Mouse (Mus musculus): ENCODE measurements around the gene Dntt. TPM values are rescaled to one million over a fixed set of nuclear protein-coding genes. Genes with fewer than 3 reads are reported as not detected.

Dntt gene
- not detected in 2 replicates for polyA plus RNA-seq (2012)

DNA sequence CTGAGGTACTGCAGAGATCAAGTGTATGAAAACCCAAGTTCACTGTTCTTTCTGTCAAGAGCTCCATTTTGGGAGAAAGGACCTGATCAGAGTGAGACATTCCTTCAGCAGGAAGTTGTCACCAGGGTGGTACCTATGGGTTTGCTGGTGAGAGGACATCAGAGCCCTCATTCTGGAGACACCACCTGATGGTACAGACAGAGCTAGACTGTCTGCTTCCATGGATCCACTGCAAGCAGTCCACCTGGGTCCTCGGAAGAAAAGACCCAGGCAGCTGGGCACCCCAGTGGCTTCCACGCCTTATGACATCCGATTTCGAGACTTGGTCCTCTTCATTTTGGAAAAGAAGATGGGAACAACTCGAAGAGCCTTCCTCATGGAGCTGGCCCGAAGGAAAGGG is at the start of gene Dntt:
TSS of gene Dntt (plus strand) at position 57 of the 400 bp plus-strand sequence.
- Histone ChIP-seq H3K4me3 (replicated peaks) (no peak within 1 kb of the TSS), H3K27me3 (ENCODE audit: control insufficient read depth) (peaks cover 13% of the 10 kb centered on the region), H3K4me1 (ENCODE audit: control insufficient read depth) (no peaks in the 10 kb centered on the region), H3K36me3 (ENCODE audit: control insufficient read depth) (no peaks in the 10 kb centered on the region), H3K9me3 (ENCODE audit: control insufficient read depth, low read length) (no peaks in the 10 kb centered on the region)
- TF ChIP-seq TAL1 (IDR thresholded peaks at IDR 0.05; ENCODE audit: low read length) (no peak), GATA1 (IDR thresholded peaks at IDR 0.05; ENCODE audit: low read length) (no peak)

DNA sequence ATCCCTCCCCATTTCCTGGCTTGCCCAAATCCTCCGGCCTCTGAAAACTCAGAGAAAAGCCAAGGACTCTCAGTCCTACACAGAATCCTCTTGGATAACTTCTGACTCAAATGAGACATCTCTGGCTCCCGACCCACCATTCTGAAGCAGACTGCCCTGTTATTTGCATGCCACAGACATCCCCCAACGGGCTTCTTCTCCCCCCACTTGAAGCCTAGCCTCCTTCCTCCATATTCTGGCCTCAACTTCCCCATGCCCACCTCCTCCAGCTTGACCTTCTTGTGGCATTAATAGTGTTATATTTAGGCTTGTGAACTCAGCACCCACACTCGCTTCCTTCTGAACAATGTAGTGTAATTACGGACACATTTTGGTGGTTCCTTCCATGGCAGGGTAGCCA is 48.4 kb upstream of the Dntt start:
- no peaks in the 10 kb centered on the region for H3K36me3 ChIP-seq (ENCODE audit: control insufficient read depth)
- TF ChIP-seq GATA1 (IDR thresholded peaks at IDR 0.05; ENCODE audit: low read length) (no peak), TAL1 (IDR thresholded peaks at IDR 0.05; ENCODE audit: low read length) (no peak)
- H3K4me3 ChIP-seq (replicated peaks): no peak overlapping the region
- H3K9me3 ChIP-seq (ENCODE audit: control insufficient read depth, low read length): no peaks in the 10 kb centered on the region
- peaks cover 25% of the 10 kb centered on the region for H3K4me1 ChIP-seq (ENCODE audit: control insufficient read depth)
- no peaks in the 10 kb centered on the region for H3K27me3 ChIP-seq (ENCODE audit: control insufficient read depth)

DNA sequence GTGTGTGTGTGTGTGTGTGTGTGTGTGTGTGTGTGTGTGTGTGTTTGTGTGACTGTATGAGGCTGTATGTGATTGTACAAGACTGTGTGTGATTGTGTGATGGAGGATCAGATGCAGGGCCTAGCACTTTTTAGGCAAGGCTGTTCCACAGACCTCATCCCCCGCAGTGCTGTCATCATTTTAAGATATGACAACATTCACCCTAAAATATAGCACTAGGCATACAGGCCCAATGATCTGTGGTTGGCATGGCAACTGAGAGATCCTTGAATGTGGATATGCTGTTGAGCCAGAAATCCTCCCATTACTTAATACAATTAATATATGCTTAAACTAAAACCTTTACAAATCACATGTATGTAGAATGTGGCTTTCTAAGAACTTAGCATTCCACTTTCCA is 44.5 kb upstream of the Dntt start:
- Histone ChIP-seq H3K36me3 (ENCODE audit: control insufficient read depth) (no peaks in the 10 kb centered on the region), H3K27me3 (ENCODE audit: control insufficient read depth) (no peaks in the 10 kb centered on the region), H3K9me3 (ENCODE audit: control insufficient read depth, low read length) (no peaks in the 10 kb centered on the region), H3K4me3 (replicated peaks) (no peak overlapping the region), H3K4me1 (ENCODE audit: control insufficient read depth) (peaks cover under 1% of the 10 kb centered on the region; the same call in 1 of the 2 replicates)
- no peak for TF ChIP-seq GATA1 (IDR thresholded peaks at IDR 0.05; ENCODE audit: low read length)
- TF ChIP-seq TAL1 (IDR thresholded peaks at IDR 0.05; ENCODE audit: low read length): no peak

DNA sequence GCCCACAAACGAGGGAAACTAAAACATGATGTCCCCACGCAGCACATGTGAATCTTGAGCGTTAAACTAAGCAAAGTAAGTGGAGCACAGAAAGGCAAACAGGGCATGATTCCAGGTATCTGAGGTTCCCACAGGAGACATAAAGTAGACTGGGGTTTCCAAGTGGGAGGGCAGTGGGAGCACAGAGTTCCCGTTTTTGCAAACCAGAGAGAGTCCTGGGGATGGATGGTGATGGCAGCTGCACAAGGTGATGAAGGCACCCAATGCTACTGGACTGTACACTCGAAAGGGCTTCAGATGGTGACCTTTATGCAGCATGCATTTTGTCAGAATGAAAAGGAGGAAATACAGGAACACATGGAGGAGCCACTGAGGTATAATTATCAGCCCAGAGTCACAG is 40.2 kb upstream of the Dntt start:
- Histone ChIP-seq H3K27me3 (ENCODE audit: control insufficient read depth) (peaks cover 5% of the 10 kb centered on the region), H3K4me3 (replicated peaks) (no peak overlapping the region), H3K36me3 (ENCODE audit: control insufficient read depth) (no peaks in the 10 kb centered on the region), H3K4me1 (ENCODE audit: control insufficient read depth) (peaks cover 4% of the 10 kb centered on the region), H3K9me3 (ENCODE audit: control insufficient read depth, low read length) (no peaks in the 10 kb centered on the region)
- no peak for TF ChIP-seq GATA1 (IDR thresholded peaks at IDR 0.05; ENCODE audit: low read length)
- no peak for TF ChIP-seq TAL1 (IDR thresholded peaks at IDR 0.05; ENCODE audit: low read length)

DNA sequence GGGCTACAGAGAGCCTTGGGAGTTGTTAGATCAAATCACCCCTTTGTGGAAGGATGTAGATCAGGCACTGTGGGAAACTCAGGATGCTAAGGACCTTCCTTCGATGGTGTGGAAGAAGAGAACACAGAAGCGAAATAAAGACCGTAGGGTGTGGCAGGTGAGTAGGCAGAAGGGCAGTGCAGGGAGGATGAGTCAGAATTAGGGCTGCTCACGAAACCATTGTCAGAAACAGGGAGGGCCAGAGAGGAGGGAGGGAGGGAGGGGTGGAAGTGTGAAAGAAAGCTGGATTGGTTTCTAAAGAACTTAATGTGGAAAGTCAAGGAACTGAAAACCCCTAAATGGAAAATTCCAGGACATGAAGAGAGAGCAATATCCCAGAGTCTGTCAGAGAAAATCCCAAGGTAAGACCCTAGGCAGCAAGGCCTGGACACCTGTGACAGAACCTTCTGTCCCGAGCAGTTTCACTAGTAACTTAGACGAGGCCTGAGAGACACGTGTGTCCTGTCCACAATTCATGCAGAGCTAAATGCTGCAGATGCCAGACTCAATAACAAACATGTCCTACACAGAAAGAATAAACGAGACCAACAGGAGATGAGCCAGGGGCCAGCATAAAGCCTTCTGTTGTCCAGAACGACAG is 39.0 kb upstream of the Dntt start:
- no peak for TF ChIP-seq TAL1 (IDR thresholded peaks at IDR 0.05; ENCODE audit: low read length)
- TF ChIP-seq GATA1 (IDR thresholded peaks at IDR 0.05; ENCODE audit: low read length): no peak
- Histone ChIP-seq H3K27me3 (ENCODE audit: control insufficient read depth) (peaks cover 15% of the 10 kb centered on the region), H3K4me3 (replicated peaks) (no peak overlapping the region), H3K36me3 (ENCODE audit: control insufficient read depth) (no peaks in the 10 kb centered on the region), H3K9me3 (ENCODE audit: control insufficient read depth, low read length) (no peaks in the 10 kb centered on the region), H3K4me1 (ENCODE audit: control insufficient read depth) (peaks cover 7% of the 10 kb centered on the region)

DNA sequence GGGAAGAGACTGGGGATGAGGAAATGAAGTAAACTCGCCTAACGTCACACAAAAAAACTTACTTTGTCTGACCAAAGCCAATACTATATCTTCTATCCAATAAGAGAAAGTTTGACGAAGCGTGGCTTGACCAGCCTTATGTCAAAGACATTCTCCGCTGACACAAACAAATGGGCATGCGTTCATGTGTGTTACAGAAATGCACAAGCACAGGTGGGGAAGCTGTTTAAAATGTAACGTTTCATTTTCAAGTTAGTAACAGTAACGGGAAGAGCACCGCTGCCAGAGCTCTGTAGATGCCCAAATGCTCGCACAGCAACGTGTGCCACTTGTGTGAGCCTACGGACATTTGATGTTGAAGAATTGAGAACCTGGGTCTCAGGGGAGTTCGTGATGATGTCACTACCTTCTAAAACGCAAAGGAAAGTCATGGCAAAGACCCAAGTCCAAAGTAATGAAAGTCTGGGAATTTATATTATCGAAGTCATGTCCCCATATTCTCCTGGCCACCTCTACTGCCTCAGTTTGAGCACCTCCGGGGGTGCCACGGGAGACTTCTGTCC is 38.2 kb upstream of the Dntt start:
- TF ChIP-seq TAL1 (IDR thresholded peaks at IDR 0.05; ENCODE audit: low read length) (no peak), GATA1 (IDR thresholded peaks at IDR 0.05; ENCODE audit: low read length) (no peak)
- no peaks in the 10 kb centered on the region for H3K36me3 ChIP-seq (ENCODE audit: control insufficient read depth)
- no peak overlapping the region for H3K4me3 ChIP-seq (replicated peaks)

DNA sequence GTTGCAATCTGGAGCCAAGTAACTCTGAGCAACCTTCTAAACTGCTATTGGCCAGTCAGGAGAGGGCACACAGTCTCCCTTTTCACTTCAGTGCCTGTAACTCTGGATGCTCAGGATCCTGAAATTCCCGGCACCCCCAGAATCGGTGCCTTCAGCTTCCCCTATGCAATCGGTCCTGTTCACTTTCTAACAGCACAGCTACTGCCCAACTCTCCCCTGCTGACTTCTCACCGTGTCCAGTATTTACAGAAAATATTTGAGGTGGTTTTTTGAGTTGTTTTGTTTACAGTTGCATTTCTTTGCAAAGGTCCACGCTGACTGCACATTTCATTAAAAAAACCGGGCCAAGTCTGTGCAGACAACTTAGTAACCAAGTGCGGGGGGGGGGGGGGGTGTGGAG is 37.4 kb upstream of the Dntt start:
- no peak for TF ChIP-seq GATA1 (IDR thresholded peaks at IDR 0.05; ENCODE audit: low read length)
- peaks cover 25% of the 10 kb centered on the region for H3K27me3 ChIP-seq (ENCODE audit: control insufficient read depth)
- no peaks in the 10 kb centered on the region for H3K36me3 ChIP-seq (ENCODE audit: control insufficient read depth)
- peaks cover 9% of the 10 kb centered on the region for H3K4me1 ChIP-seq (ENCODE audit: control insufficient read depth)
- H3K4me3 ChIP-seq (replicated peaks): no peak overlapping the region
- no peaks in the 10 kb centered on the region for H3K9me3 ChIP-seq (ENCODE audit: control insufficient read depth, low read length)

More for the DNA sequence above, 38.2 kb upstream of the Dntt start:
- peaks cover 21% of the 10 kb centered on the region for H3K27me3 ChIP-seq (ENCODE audit: control insufficient read depth)
- peaks cover 9% of the 10 kb centered on the region for H3K4me1 ChIP-seq (ENCODE audit: control insufficient read depth)
- no peaks in the 10 kb centered on the region for H3K9me3 ChIP-seq (ENCODE audit: control insufficient read depth, low read length)

DNA sequence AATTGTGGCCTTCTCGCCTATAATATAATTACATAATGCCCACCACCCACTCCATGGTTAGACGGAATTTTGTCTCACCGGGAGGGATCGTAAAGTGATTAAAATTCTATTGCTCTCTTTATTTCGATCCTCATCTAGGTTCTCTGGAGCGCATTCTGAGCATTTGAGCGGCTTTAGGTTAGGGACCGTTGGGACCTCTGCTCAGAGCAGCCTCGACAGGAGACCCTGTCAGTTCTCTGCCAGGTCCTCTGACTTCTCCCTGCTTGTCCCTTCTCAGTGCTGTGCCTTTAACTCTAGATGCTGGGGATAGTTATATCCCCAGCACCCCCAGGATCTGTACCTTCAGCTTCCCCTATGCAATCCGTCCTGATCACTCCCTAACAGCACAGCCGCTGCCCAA is 37.0 kb upstream of the Dntt start:
- Histone ChIP-seq H3K9me3 (ENCODE audit: control insufficient read depth, low read length) (no peaks in the 10 kb centered on the region), H3K4me1 (ENCODE audit: control insufficient read depth) (peaks cover 9% of the 10 kb centered on the region), H3K4me3 (replicated peaks) (no peak overlapping the region), H3K36me3 (ENCODE audit: control insufficient read depth) (no peaks in the 10 kb centered on the region), H3K27me3 (ENCODE audit: control insufficient read depth) (peaks cover 25% of the 10 kb centered on the region)
- TF ChIP-seq GATA1 (IDR thresholded peaks at IDR 0.05; ENCODE audit: low read length): no peak
- TF ChIP-seq TAL1 (IDR thresholded peaks at IDR 0.05; ENCODE audit: low read length): no peak

DNA sequence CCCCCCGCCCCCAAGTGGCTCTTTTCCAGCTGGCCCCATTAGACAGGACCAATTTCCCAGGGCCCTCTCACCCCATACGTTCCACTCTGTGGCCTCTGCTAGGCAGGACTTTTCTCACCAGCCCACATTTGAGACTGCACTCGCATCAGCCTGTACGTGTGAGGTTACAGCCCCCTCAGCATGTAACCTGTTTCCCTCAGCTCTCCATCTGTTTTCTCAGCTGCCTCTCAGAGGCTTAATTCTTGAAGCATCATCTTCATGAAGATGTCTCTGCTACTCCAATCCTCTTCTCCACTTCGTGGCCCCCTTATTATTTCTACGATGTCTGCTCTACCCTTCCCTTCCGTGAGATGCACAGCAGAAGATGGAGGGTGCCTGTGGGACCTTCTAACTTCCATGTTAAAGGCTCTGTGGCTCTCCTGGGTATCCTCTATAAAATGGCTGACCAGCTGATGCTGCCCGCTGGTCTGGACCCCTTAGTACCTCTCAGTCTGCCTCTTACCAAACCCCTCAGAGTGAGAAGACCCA is 36.5 kb upstream of the Dntt start:
- no peak overlapping the region for H3K4me3 ChIP-seq (replicated peaks)
- no peaks in the 10 kb centered on the region for H3K36me3 ChIP-seq (ENCODE audit: control insufficient read depth)
- H3K4me1 ChIP-seq (ENCODE audit: control insufficient read depth): peaks cover 11% of the 10 kb centered on the region
- no peaks in the 10 kb centered on the region for H3K9me3 ChIP-seq (ENCODE audit: control insufficient read depth, low read length)
- peaks cover 25% of the 10 kb centered on the region for H3K27me3 ChIP-seq (ENCODE audit: control insufficient read depth)
- no peak for TF ChIP-seq GATA1 (IDR thresholded peaks at IDR 0.05; ENCODE audit: low read length)
- no peak for TF ChIP-seq TAL1 (IDR thresholded peaks at IDR 0.05; ENCODE audit: low read length)

Measured in erythroblast, embryonic 14.5 days (primary cell).